In the genomic region with DNA sequence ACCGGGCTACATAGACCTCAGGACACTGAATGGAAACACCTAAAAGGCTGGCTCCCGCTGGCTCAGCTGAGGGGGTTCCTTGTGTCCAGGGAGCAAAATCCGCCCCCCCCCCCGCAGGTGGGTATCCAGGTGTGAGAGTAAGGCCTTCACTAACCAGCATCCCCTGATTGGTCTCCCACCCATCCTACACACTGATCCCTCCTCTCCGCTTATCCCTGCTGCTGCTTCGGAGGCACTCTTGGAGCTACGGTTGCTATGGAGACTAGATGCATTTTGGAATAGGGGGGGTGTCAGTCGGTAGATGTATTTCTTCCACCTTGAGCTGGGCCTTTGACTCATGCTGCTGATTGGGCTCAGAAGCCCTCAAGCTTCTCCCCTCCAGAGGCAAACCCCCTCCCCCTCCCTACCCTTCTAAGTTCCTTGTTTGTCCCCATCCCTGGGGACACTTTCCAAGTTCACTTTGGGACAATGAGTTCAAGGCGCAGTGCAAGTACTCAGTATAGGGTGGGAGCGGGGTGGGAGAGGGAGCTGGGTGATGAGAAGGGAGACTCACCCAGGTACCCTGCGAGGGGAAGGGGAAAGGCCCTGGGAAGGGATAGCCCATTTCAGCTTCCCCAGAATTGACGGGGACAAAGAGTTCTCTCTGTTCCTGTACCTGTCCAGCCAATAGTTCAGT, we compare ENCODE assay signal across 8 mouse cellular contexts. TPM values are rescaled to one million over a fixed set of nuclear protein-coding genes. Genes with fewer than 3 reads are reported as not detected.
DNase-seq lines count a peak whose midpoint lies in the region; ATAC-seq and TF ChIP-seq lines count a peak whose summit lies in the region.

No protein-coding gene starts in this region.

- peaks cover 12% of the 10 kb centered on the region for H3K27me3 ChIP-seq in hindbrain, embryonic 14.5 days (ENCODE audit: control insufficient read depth, insufficient read depth, low read length)
- 0 out of 2 replicates have a peak, but pooled peaks cover 14% of the 10 kb centered on the region for H3K27me3 ChIP-seq in midbrain, embryonic 14.5 days (ENCODE audit: control insufficient read depth, insufficient read depth, low read length)

- DNase-seq in gastrocnemius, adult 2 months: no peak
- DNase-seq in gastrocnemius, adult 8-10 months (ENCODE audit: low spot score in 2 of 2): no peak
- peak; percentile 17 for DNase-seq in NIH3T3 (ENCODE audit: low read depth)
- DNase-seq in hindbrain, embryonic 14.5 days (ENCODE audit: low spot score): no peak
- DNase-seq in midbrain, embryonic 14.5 days: peak; percentile 80
- DNase-seq in yolk sac, embryonic 10.5 days (ENCODE audit: low spot score): no peak
- DNase-seq in urinary bladder, postnatal 4 days (ENCODE audit: low spot score in 2 of 2): no peak
- no peak for DNase-seq in gastrocnemius, postnatal 36 days

- intact Hi-C loops in gastrocnemius, adult 2 months (cut with DNase I): loop anchor here (10.0 kb wide), 1 partner anchor 597 kb away; no protein-coding TSS in a partner anchor
- intact Hi-C loops in gastrocnemius, postnatal 36 days (cut with DNase I): no loop called here

- H3K9ac ChIP-seq in hindbrain, embryonic 14.5 days: peak overlapping the region; percentile 45
- peak overlapping the region; percentile 60 for H3K9ac ChIP-seq in midbrain, embryonic 14.5 days (replicated peaks; ENCODE audit: low read length)

- WGBS in hindbrain, embryonic 14.5 days: 1% methylated on average over 11 of the region's 12 CpGs
- under 1% methylated on average over 12 of the region's 12 CpGs for WGBS in midbrain, embryonic 14.5 days

- H3K4me2 ChIP-seq in hindbrain, embryonic 14.5 days (replicated peaks): peak overlapping the region; percentile 95
- peak overlapping the region; percentile 93 for H3K4me2 ChIP-seq in midbrain, embryonic 14.5 days (ENCODE audit: low read length)

- no peak for TF ChIP-seq CTCF in gastrocnemius, adult 2 months (IDR thresholded peaks at IDR 0.05)

- H3K4me3 ChIP-seq in gastrocnemius, adult 2 months: peak overlapping the region; percentile 71
- H3K4me3 ChIP-seq in hindbrain, embryonic 14.5 days (replicated peaks; ENCODE audit: low read length): peak overlapping the region; percentile 47
- H3K4me3 ChIP-seq in midbrain, embryonic 14.5 days (replicated peaks; ENCODE audit: low read depth, low read length): peak overlapping the region; percentile 88

- H3K9me3 ChIP-seq in hindbrain, embryonic 14.5 days (ENCODE audit: control insufficient read depth, low read length): no peaks in the 10 kb centered on the region
- H3K9me3 ChIP-seq in midbrain, embryonic 14.5 days (ENCODE audit: control insufficient read depth, low read length): no peaks in the 10 kb centered on the region

- 0 out of 2 replicates have a peak, but pooled peaks cover 7% of the 10 kb centered on the region for H3K36me3 ChIP-seq in hindbrain, embryonic 14.5 days (replicated peaks; ENCODE audit: control insufficient read depth, insufficient read depth)
- peaks cover 6% of the 10 kb centered on the region for H3K36me3 ChIP-seq in midbrain, embryonic 14.5 days (ENCODE audit: control insufficient read depth, insufficient read depth, low read length)

- peaks cover 40% of the 10 kb centered on the region for H3K4me1 ChIP-seq in hindbrain, embryonic 14.5 days (replicated peaks; ENCODE audit: control insufficient read depth, insufficient read depth, low read length)
- peaks cover 40% of the 10 kb centered on the region for H3K4me1 ChIP-seq in midbrain, embryonic 14.5 days (ENCODE audit: control insufficient read depth, insufficient read depth, low read length)

- ATAC-seq in hindbrain, embryonic 14.5 days (ENCODE audit: low FRiP score): peak; percentile 51
- ATAC-seq in midbrain, embryonic 14.5 days (ENCODE audit: low FRiP score, low TSS enrichment): peak; percentile 58

- H3K27ac ChIP-seq in gastrocnemius, adult 2 months: peak overlapping the region; percentile 41; the same call in 1 of the 2 replicates
- H3K27ac ChIP-seq in hindbrain, embryonic 14.5 days: peak overlapping the region; percentile 90
- peak overlapping the region; percentile 92 for H3K27ac ChIP-seq in midbrain, embryonic 14.5 days (replicated peaks; ENCODE audit: low read depth, low read length)

RNA-seq across cellular contexts. Expression of gene Agap2, which starts 3.1 kb away (rescaled TPM):
- 1 to 10 TPM; 1.6 TPM for total RNA-seq in gastrocnemius, adult 2 months (2021)
- total RNA-seq in gastrocnemius, adult 8-10 months (2022): 1 to 10 TPM in 2 of 4 experiments, under 1 TPM in 2; 0.60 to 1.7 (median 1.0) TPM
- polyA plus RNA-seq in hindbrain, embryonic 14.5 days (2014; fragmentation: Nextera tagmentation; extraction: Ambion mirVana): 6.7 and 8.2 TPM in 2 replicates
- 8.1 and 13.1 TPM in 2 replicates for polyA plus RNA-seq in midbrain, embryonic 14.5 days (2014; fragmentation: Nextera tagmentation; extraction: Ambion mirVana)
- total RNA-seq in gastrocnemius, postnatal 36 days (2021): 1 to 10 TPM; 2.1 to 2.9 TPM

RNA-seq across cellular contexts. Expression of gene Tspan31, which starts 8.1 kb away (rescaled TPM):
- total RNA-seq in gastrocnemius, adult 2 months (2021): 10 to 100 TPM; 21.6 to 29.9 TPM
- total RNA-seq in gastrocnemius, adult 8-10 months (2022): 10 to 100 TPM; 21.0 to 24.9 (median 21.5) TPM
- 54.4 and 83.3 TPM in 2 replicates for polyA plus RNA-seq in hindbrain, embryonic 14.5 days (2014; fragmentation: Nextera tagmentation; extraction: Ambion mirVana)
- polyA plus RNA-seq in midbrain, embryonic 14.5 days (2014; fragmentation: Nextera tagmentation; extraction: Ambion mirVana): 67.7 and 71.7 TPM in 2 replicates
- 10 to 100 TPM; 22.1 to 25.0 TPM for total RNA-seq in gastrocnemius, postnatal 36 days (2021)

RNA-seq across cellular contexts. Expression of gene Cdk4, which starts 14.8 kb away (rescaled TPM):
- 10 to 100 TPM; 33.5 to 40.5 TPM for total RNA-seq in gastrocnemius, adult 2 months (2021)
- total RNA-seq in gastrocnemius, adult 8-10 months (2022): 10 to 100 TPM; 41.3 to 46.4 (median 43.8) TPM
- 764 and 784 TPM in 2 replicates for polyA plus RNA-seq in hindbrain, embryonic 14.5 days (2014; fragmentation: Nextera tagmentation; extraction: Ambion mirVana)
- polyA plus RNA-seq in midbrain, embryonic 14.5 days (2014; fragmentation: Nextera tagmentation; extraction: Ambion mirVana): 1,072 and 1,231 TPM in 2 replicates
- total RNA-seq in gastrocnemius, postnatal 36 days (2021): 10 to 100 TPM; 29.7 to 38.9 TPM

RNA-seq across cellular contexts. Expression of gene March9, which starts 18.2 kb away (rescaled TPM):
- 1 to 10 TPM in 1 of 2 experiments, under 1 TPM in 1; 0.45 to 1.2 TPM for total RNA-seq in gastrocnemius, adult 2 months (2021)
- 1 to 10 TPM in 1 of 4 experiments, under 1 TPM in 3; 0.17 to 1.3 (median 0.76) TPM for total RNA-seq in gastrocnemius, adult 8-10 months (2022)
- polyA plus RNA-seq in hindbrain, embryonic 14.5 days (2014; fragmentation: Nextera tagmentation; extraction: Ambion mirVana): 12.0 and 12.9 TPM in 2 replicates
- 11.8 and 17.4 TPM in 2 replicates for polyA plus RNA-seq in midbrain, embryonic 14.5 days (2014; fragmentation: Nextera tagmentation; extraction: Ambion mirVana)
- under 1 TPM; 0.64 to 0.66 TPM for total RNA-seq in gastrocnemius, postnatal 36 days (2021)

RNA-seq across cellular contexts. Expression of gene Cyp27b1, which starts 30.1 kb away (rescaled TPM):
- total RNA-seq in gastrocnemius, adult 2 months (2021): under 1 TPM in 1 of 2 experiments, not detected in 1; 0.11 TPM
- not detected for total RNA-seq in gastrocnemius, adult 8-10 months (2022)
- 0.08 TPM in 1 of 2 replicates, not detected in the other for polyA plus RNA-seq in hindbrain, embryonic 14.5 days (2014; fragmentation: Nextera tagmentation; extraction: Ambion mirVana)
- not detected in 2 replicates for polyA plus RNA-seq in midbrain, embryonic 14.5 days (2014; fragmentation: Nextera tagmentation; extraction: Ambion mirVana)
- under 1 TPM; 0.10 to 0.15 TPM for total RNA-seq in gastrocnemius, postnatal 36 days (2021)

Comparison
In these comparisons a context has a peak if more than half of its experiments do, and no peak if none do; other contexts are left out.
1. DNase-seq: peak in NIH3T3 (single experiment) and midbrain, embryonic 14.5 days (single experiment); none in gastrocnemius, adult 2 months (single experiment), gastrocnemius, adult 8-10 months (0 of 2), hindbrain, embryonic 14.5 days (single experiment), yolk sac, embryonic 10.5 days (single experiment), urinary bladder, postnatal 4 days (0 of 2) and gastrocnemius, postnatal 36 days (0 of 2).
2. H3K27ac ChIP-seq: peak in every context shown above with its lines; median percentile 92 in midbrain, embryonic 14.5 days; 90 in hindbrain, embryonic 14.5 days; 41 in gastrocnemius, adult 2 months.
3. Peak in every context shown above with its lines, with median percentiles within 50 percentile points of each other: H3K4me3 ChIP-seq.